Mouse (Mus musculus): ENCODE measurements around the gene Mast4.

Gene Mast4

DNA sequence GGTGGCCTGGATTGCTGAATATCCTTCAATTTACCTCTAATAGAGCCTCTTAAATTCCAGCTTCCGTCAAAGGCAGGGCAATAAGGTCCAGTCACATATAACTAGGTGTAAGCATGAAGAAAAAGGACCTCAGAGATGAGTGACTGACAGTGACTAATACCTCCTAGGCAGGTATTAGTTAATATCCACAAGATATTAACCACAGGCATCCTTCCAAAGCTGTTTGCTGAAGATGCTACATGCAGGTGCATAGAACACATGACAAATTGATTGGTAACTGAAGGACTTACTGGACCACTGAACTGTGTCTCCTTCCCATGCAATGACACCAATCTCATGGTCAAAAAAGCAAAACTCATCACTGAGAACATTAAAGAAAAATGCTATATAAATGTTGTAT lies 402.3 kb downstream of the Mast4 start:
- CTCF ChIA-PET: no interaction called here

- CTCF ChIA-PET: interaction anchor here (0.7 kb wide), 1 partner anchor 491 kb away, joined by 4 read pairs; no protein-coding TSS in a partner anchor
These were observed 408.3 kb downstream of the Mast4 start for GRCm38 (mm10) chr13:102925844-102926598.

- CTCF ChIA-PET: no interaction called here
These were observed 414.6 kb downstream of the Mast4 start for GRCm38 (mm10) chr13:102919741-102920140.

- CTCF ChIA-PET: no interaction called here
These were observed 415.7 kb downstream of the Mast4 start for GRCm38 (mm10) chr13:102918616-102919015.

DNA sequence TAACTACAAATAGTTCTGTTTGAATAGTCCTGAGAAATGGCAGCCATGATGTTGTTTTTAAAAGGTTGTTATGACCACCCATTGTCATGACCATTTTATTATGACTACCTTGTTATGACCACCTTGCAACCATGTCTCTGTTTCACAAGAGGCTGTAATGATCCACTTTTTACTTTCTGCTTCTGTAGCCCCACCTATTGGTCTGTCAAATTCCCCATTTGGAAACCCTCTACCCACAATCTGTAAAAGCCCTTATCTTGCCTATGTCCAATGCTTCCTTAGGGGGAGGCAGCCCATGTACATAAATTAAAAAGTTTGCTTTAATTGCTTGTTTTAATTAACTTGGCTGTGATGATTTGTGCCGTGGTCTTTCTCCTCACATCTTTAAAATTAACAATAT lies 419.0 kb downstream of the Mast4 start:
- CTCF ChIA-PET: no interaction called here

DNA sequence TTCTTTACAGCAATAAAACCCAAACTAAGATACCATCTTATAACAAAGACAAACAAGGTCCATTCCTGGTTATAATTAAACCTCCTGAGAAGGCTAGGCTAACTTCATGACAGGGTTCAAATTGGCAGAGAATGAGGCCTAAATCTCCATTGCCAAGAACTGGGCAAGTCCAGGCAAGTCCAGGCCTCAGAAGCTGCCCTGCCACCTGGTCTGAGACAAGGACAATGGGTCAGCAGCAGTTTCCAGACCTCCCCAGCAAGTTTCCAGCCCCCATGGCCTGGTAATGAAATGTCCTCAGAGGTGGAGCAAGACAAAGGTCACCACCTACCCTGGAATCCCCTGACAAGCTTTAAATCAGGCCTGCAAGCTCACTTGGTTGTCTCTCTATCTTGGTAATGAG lies 419.5 kb downstream of the Mast4 start:
- CTCF ChIA-PET: no interaction called here

DNA sequence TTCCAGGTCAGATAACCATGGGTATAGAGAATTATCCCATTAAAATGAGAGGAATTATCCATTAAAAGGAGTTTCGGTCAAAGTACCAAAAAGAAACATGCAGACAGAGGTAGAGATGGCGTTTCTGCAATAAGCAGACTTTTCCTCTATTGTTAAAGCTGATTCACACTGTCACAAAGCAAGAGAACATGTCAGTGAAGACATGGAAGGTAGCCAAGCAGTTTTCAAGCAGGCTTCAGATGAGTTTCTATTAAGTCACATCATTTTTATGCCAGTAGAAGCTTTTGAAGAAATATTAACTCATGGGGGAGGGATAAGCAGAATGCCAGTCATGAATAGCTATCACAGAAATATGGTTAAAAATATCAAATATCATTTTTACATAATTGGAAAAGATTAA lies 420.4 kb downstream of the Mast4 start:
- CTCF ChIA-PET: no interaction called here

GRCm38 (mm10) chr13:102912867-102913266 lies 421.4 kb downstream of the Mast4 start:
- CTCF ChIA-PET: no interaction called here

GRCm38 (mm10) chr13:102909654-102910418 lies 424.5 kb downstream of the Mast4 start:
- CTCF ChIA-PET: interaction anchor here (0.6 kb wide), 1 partner anchor 230 kb away, joined by 9 read pairs; no protein-coding TSS in a partner anchor

DNA sequence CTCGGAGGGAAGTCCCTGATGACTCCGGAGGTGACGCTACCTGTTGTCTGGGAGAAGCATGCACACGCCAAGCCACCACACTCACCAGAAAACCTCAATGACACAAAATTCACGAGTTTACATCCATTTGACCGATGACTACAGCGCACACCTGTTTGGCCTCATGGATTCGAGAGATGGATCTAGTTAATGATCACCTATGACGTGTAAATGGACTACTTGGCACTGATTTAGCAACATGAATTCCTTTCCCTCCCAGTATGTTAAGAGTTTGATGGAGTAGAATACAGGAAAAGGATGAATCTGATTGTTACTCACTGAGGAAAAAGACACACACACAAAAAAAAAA lies 427.7 kb downstream of the Mast4 start:
- CTCF ChIA-PET: interaction anchor here (0.6 to 1.1 kb wide), 4 partner anchors 8 to 34 kb away, joined by 3 to 4 read pairs (median 3); no protein-coding TSS in a partner anchor

DNA sequence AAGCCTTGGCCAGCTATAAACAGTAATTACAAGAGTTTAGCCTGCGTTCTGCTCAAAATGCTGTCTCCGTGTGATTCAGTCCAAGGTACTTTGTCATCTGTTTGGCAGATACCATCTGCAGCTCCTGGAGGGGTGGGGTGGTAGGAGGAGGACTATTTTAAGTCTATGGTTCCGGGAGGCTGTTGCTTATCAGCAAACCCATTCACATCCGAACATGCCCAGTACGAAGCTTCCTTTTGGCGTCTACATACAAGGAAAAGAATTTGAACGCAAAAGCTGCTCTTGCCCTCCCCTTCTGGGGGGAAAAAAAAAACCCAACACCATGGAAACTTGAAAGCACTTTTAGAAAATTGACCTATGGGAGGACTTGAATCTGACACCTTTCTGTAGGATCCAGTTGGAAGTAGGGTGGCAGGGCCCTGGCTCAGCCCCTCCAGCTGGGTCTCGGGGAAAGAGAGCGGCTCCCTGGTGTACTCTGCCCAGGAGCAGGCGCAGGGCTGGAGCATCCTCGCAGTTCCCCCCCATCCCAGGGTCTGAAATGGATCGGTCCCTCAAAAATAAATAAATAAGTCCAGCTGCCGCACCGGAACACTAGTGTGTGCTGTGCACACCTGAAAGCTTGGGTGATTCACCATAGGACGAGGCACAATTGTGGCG lies 428.2 kb downstream of the Mast4 start:
- CTCF ChIA-PET: interaction anchor here (0.6 to 1.1 kb wide), 4 partner anchors 8 to 34 kb away, joined by 3 to 4 read pairs (median 3); no protein-coding TSS in a partner anchor

DNA sequence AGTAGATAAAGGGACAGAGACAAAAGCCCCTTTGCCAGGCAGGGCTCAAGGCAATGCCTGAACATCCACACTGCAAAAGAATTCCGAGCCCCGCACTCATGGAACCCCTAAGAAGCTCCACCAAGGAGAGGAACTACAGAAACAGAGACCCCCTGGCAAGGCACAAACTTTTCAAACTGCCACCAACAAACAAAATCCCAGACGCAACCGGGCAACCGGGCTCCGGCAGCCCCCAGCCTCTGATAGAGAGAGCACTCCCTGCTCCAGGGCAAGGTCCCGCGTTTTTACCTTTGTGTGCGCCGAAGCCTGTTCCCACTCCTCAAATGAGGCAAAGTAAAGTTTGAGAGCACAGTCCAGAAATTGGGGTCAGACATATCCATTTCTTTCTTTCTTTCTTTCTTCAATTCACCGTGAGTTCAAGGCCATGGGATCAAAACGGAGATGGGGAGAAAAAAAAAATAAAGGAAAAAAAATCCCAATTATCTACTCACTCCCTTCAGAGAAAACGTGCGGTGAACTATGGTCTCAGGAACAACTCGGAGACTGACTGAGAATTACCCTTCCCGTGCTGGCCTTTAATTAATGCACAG lies 428.8 kb downstream of the Mast4 start:
- CTCF ChIA-PET: interaction anchor here (1.1 kb wide), 1 partner anchor 10 kb away, joined by 4 read pairs; no protein-coding TSS in a partner anchor

- CTCF ChIA-PET: no interaction called here
These were observed 430.6 kb downstream of the Mast4 start for GRCm38 (mm10) chr13:102903689-102904088.

GRCm38 (mm10) chr13:102902123-102902522 lies 432.2 kb downstream of the Mast4 start:
- CTCF ChIA-PET: interaction anchor here (0.7 kb wide), 1 partner anchor 1547 kb away, joined by 3 read pairs; no protein-coding TSS in a partner anchor

- CTCF ChIA-PET: no interaction called here
These were observed 433.8 kb downstream of the Mast4 start for GRCm38 (mm10) chr13:102900531-102900930.

DNA sequence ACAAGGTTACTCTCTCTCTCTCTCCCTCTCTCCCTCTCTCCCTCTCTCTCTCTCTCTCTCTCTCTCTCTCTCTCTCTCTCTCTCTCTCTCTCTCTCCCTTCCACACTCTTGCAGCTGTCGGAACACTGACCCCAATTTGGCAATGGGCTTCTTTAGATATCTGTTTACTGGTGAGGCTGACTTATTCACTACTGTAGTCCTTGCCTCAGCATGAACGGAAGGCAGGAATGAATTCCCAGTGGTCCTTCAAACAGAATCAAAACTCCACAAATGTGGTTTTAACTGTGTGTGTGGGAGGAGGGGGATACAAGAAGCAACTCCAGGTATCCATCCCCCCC lies 434.2 kb downstream of the Mast4 start:
- CTCF ChIA-PET: no interaction called here

GRCm38 (mm10) chr13:102899253-102900082 lies 434.8 kb downstream of the Mast4 start:
- CTCF ChIA-PET: no interaction called here

- CTCF ChIA-PET: interaction anchor here (0.6 kb wide), 1 partner anchor 8 kb away, joined by 3 read pairs; no protein-coding TSS in a partner anchor
These were observed 435.7 kb downstream of the Mast4 start for GRCm38 (mm10) chr13:102898374-102899131.

DNA sequence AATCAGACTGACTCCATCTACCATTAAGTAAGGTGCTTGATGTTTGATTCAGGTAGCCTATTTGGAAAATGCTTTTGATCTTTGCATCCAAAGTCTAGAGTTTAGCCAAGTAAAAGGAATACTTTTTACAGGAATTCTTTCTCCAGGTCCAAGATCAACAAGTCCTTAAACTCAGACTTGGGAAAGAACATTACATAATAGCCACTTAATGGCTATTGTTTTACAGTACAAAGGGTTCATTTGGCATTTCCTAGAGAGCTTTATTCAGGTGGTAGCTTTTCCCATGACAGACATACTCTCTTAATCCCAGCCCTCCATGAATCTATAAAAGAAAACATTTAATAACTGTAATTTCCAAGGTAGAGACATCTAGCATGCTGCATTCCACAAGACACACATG lies 438.0 kb downstream of the Mast4 start:
- CTCF ChIA-PET: interaction anchor here (1.3 kb wide), 1 partner anchor 10 kb away, joined by 4 read pairs; no protein-coding TSS in a partner anchor

DNA sequence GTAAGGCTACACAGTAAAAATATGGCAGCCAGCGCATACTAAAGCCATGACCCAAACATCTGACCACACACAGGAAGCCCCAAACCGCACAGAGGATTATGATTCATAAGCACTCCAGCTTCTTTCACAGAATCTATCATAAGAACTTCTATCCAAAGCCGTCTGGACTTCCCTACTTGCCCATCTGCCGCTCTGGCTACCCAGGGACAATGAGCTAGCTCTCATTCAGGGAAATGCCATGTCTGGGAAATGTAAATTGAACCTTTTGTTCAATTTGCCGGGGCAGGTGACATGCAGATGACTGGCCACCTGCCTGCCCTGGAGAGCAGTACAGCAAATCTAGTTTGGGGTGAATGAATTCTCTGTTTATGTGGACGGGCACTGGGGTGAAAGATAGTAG lies 438.4 kb downstream of the Mast4 start:
- CTCF ChIA-PET: interaction anchor here (1.3 kb wide), 1 partner anchor 10 kb away, joined by 4 read pairs; no protein-coding TSS in a partner anchor

Data from spleen, embryonic (tissue).